Mouse (Mus musculus) adrenal gland, adult (tissue): Measurements from ENCODE around the gene Pon3.
A peak's percentile ranks its signal among the peaks of the same experiment; 100 is the strongest.

Source experiments
- DNase-seq, 2 experiments: peaks; one replicate each; pipeline ENCODE4 v3.0.0; 2022 to 2023; ENCODE audit warnings: low spot score in 1 of 2; ENCODE audit not compliant: inconsistent age in 2 of 2

Pon3 gene

DNA sequence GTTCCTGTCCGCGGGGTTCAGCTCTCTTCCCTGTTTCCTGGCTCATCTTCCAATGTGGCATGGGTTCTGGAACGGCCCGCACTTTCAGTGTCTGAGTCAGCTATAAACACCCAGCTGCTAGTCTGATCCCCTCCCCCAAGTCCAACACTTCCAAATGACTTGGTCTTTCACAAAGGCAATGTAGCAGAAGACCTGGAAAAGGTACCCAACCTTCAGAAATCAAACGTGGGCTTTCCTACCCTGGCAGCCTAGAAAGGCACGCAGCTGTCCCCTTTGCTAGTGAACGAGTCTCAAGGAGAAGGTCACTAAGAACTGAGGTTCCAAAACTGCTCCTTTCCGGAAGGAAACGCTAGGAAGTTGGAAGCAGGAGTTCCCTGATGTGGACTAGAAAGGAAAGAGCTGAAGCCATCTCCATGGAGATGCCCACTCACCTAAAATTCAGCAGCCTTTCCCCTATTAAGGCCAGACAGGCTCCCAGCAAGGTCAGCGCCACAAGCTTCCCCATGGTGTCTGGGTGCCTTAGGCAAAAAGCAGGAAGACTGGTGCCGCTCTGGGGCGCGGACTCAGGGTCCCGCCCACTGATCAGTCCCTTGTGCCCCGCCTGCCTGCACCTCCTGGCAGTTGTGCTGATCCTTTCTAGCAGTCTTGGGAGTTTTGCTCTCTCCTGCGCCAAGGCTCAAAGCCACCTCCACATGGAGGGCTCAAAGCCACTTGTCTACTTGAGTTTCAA is at the start of gene Pon3:
TSS of gene Pon3 (minus strand) at position 565 of the 730 bp plus-strand sequence.
- DNase-seq = peak; percentile 81 to 94

DNA sequence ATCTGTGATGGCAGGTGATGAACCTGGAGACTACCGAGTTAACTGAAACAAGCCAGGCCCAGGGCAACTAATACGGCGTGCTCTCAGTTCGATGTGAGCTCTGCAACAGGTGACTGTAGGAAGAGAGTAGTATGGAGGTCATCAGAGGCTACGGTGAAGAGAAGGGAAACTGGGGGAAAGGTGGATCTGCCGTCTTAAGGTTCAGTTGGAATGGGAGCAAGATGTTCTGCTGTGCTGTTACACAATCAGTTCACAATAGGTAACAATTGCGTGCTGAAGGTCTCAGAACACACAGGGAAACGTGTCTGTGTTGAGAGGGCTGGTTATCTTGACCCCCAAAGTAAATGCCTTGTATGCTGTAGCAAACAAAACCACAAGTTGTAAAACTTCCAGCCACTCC is 48.9 kb upstream of the Pon3 start:
- DNase-seq = no peak

DNA sequence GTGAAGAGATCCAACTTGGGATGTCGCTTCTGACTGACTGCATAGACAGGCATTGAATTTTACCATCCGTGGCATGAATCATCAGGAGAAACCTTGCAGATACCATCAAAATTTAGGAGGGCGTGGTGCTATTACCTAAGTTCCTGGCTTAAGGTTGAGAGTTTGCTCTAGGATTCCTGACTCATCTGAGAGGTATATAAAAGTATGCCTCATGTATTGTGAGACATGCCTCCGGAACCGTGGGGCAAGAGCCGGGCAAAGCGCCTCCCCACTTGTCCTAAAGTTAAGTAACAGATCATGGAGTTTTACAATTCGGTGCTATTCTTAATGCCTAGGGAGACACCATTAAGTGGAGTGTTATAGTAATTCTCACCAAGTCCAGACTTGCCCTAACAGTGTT is 44.5 kb upstream of the Pon3 start:
- no peak for DNase-seq

GRCm38 (mm10) chr6:5299561-5299960 is 43.5 kb upstream of the Pon3 start:
- DNase-seq = no peak

- DNase-seq = peak; percentile 90 to 95
These were observed 42.0 kb upstream of the Pon3 start, which contains the start of gene Pon2 for GRCm38 (mm10) chr6:5298092-5298554. Gene Pon2 (minus strand): TSS chr6:5298455.

DNA sequence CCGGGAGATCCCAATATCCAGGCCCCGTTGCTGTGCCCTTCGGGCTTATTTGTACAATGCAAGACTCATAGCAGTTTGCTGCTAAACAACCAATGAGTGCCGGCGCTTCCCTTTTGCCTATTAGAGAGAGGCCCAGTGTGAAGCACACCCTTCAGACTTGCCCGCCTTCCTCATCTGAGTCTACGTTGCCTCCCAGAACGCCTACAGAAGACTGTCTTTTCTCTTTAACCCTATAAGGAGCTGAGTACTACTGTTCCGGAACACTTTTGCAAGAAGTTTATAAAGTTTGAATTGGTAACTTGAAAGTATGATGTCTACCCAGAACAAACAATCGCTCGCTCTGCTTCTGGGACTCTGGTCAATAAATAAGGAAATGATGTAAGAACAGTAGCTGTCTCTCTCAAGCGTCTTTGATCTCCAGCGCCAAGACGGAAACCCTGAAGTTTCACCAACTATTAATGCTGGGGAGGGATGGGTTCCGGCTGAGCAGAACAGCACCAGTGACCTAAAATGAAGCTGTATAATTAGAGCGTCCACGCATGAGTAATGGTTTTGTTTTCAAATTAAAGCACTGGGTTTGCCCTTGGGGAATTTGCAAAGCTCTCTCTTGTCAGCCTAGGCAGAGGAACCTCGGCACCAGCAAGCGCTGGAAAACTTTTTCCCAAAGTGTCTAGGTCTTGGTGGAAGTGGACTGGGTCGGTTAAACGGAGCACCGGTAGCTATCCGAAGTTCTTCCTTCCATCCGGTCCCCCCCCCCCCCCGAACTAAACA is 41.4 kb upstream of the Pon3 start:
- peak; percentile 65 to 90 for DNase-seq

DNA sequence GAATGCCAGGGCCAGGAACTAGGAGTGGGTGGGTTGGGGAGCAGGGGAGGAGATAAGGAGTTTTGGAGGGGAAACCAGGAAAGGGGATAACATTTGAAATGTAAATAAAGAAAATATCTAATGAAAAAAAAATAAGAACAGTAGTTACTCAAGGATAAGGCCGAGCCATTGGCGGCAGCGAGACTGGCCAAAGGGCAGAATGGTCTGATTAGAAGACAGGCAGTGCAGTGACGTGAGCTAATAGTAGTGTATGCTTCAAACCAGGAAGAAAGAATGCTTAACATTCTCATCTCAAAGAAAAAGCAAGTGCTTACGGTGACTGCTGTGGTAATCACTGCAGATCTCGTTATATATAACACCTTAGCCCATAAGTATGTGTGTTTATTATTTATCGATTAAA is 40.0 kb upstream of the Pon3 start:
- DNase-seq = no peak

GRCm38 (mm10) chr6:5294659-5295449 is 38.8 kb upstream of the Pon3 start:
- no peak for DNase-seq

GRCm38 (mm10) chr6:5292841-5293240 is 36.8 kb upstream of the Pon3 start:
- no peak for DNase-seq

- no peak for DNase-seq
These were observed 35.4 kb upstream of the Pon3 start for GRCm38 (mm10) chr6:5291450-5291849.

DNA sequence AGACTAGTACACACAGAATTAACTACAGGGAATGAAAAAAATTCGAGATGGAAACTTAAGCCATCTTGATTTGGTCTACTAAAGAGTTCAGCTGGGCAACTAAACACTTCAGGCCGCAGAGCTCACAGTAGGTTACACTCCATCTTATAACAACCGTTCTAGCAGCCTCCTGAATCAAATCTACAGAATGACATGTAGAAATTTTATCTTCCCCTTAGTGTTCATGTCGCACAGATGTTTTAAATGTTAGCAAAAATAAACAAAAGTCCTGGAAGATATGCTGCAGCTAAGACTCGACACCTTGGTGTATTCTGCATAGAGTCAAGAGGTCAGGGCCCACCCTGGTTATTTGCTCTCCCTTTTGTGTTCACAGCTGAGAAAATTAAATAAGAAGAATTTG is 31.8 kb upstream of the Pon3 start:
- no peak for DNase-seq

DNA sequence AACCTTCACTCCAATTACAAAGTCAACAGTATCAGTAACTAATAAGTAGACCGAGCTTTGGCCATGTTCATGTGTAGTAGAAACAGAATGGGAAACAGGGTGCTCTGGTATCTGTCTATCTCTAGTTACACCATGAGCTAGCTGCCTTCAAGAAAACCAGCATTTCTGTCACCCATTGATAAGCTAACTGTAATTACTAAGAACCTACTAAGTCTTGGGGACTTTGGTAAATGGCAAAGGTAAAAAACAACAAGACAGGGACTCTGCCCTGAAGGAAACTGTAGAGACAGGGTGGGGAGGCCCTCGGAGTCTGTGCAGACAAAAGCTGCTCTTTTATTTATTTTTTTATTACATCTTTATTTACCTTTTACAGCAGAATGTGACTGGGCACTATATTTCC is 31.3 kb upstream of the Pon3 start:
- no peak for DNase-seq

DNA sequence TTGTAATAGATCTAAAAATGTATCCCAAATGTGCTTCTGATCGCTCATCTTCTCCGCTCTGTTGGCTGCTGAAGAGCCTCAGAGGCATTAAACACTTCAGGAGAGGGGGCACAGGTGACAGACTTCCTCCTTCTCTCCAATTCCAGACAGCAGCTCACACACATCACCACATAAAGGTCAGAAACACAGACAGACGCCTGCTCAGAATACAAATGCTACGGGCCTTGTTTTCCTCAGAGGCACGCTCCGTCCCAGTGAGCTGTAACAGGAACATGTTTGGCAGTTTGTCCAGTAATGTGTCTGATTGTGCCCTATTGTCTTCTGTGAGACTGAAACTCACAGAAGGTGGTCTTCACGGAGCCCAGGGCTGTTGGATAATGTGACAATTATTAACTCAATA is 26.3 kb upstream of the Pon3 start:
- no peak for DNase-seq

GRCm38 (mm10) chr6:5280576-5281305 is 24.7 kb upstream of the Pon3 start:
- DNase-seq = no peak

GRCm38 (mm10) chr6:5277972-5278371 is 21.9 kb upstream of the Pon3 start:
- no peak for DNase-seq

GRCm38 (mm10) chr6:5269641-5270040 is 13.6 kb upstream of the Pon3 start:
- DNase-seq = no peak

DNA sequence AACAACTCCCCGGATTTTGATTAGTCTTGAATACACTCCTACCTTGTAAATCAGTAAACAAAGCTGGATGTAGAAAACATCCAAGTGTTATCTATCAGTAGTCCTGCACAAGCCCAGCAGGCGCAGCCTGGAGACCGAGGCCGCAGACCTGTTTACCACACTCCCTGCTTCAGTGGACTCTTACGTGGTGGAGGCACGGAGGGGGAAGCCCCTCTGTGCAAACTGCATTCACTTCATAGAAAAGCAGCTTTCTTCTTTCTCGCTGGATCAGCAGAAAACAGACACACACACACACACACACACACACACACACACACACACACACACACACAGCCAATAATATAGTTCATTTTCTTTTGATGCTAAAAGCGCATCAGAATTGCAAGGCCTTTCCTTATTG is 8.7 kb upstream of the Pon3 start:
- DNase-seq = no peak

DNA sequence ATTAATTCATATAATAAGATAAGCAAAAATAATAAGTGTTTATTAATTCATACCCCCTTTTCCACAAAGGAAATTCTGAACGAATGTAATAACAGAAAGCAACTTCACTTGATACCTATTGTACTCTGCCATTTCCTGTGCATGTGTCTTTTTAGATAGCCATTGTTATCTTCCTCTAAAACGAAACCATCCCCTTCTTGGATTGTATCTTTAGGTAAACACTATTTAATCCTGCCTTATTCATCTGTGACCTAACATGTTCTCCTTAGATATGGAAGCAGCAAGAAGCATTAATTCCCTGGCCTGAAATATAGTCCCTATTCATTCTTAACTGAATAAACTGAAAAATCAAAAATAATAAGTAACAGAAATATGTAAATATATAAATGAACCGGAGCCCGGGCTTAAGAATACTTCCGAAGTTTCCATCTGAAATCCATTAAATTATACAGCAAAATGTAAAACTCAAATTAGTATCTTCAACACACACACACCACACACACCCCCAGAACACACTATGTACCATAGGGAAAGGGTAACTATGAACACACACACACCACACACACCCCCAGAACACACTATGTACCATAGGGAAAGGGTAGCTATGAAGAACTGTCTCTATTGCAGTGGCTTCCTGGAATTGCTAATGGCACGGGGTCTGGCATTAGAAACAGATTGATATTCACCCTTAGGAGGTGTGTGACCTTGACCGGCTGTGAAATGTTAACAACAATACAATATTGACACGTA is 7.3 kb upstream of the Pon3 start:
- DNase-seq = no peak

DNA sequence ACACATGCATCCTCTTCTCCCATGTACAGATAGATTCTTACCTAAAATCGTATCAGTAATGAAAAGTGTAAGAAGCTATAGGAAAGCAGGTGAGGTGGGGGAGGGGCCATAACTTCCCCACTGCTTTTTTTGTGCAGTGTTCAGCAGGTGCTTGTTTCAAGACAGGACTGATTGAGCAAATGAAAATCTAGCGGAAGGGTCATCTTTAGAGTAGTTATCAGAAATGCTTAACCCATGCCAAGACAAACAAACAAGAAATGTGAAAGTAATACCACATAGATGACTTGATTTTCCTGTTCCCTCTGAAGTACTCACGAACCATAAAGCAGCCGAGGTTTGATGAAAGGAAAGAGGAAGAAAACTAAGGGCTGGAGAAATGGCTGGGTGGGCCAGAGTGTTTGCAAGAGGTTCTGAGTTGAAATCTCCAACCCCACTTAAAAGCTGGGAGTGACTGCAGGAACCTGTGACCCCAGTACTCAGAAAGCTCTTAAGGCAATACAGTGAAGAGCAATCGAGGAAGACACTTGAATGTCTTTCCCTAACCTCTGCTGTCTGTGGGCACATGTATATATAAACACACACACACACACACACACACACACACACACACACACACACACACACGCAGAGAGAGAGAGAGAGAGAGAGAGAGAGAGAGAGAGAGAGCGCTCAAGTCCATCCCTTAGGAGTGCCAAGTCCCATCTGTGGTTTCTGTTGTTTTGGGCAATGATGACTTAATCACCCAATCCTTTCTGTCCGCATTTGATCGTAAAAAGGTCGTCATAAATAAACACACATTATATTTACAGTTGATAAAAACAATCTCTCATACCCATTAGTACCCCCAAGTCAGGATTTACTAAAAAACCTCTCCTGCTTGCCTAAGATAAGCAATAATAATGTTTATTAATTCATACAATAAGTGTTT is 6.5 kb upstream of the Pon3 start:
- DNase-seq = no peak
